Mouse (Mus musculus): Measurements from ENCODE around the gene Inka1. TPM values are rescaled to one million over a fixed set of nuclear protein-coding genes. Genes with fewer than 3 reads are reported as not detected.

The Inka1 gene
- polyA plus RNA-seq, 1 experiment from 2014 or later: 16.2 TPM

DNA sequence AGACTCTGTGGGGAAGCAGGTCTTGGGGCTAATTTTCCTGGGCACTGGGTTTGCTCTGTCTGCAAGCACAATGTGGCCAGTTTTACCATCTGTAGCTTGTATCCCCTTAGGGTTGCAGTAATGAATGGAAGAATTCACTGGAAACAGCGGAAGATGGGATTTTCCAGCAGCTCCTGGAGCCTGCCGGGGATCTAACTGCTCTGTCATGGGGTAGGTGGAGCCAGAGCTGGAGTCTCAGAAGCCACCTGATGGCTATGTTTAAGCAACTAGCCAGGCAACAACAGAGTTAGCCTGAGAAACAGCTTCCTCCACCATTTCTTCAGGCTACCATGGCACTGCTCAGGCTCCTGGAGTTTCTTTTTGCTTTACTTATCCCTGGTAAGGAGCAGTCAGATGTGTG lies 6.5 kb upstream of the Inka1 start, which contains the start of gene Cdhr4:
Gene Cdhr4 (plus strand): TSS at position 301 of the 400 bp plus-strand sequence.
- H3K27ac ChIP-seq (ENCODE audit: low read depth, low read length): no peak within 1 kb of the TSS
- ATAC-seq (no peak), DNase-seq (ENCODE audit: low spot score) (no peak)
- 61% methylated on average over 2 of the region's 2 CpGs for WGBS
- no peak within 1 kb of the TSS for H3K4me2 ChIP-seq (ENCODE audit: low read length)
- no peaks in the 10 kb centered on the region for H3K4me1 ChIP-seq (ENCODE audit: control insufficient read depth, insufficient read depth, low read length)
- no peak within 1 kb of the TSS for H3K9ac ChIP-seq (ENCODE audit: low read length)
- no peaks in the 10 kb centered on the region for H3K36me3 ChIP-seq (ENCODE audit: control insufficient read depth, insufficient read depth, low read length)
- no peaks in the 10 kb centered on the region for H3K27me3 ChIP-seq (replicated peaks; ENCODE audit: control insufficient read depth, insufficient read depth, low read length)
- no peak within 1 kb of the TSS for H3K4me3 ChIP-seq (ENCODE audit: low read depth, low read length)
- no peaks in the 10 kb centered on the region for H3K9me3 ChIP-seq (replicated peaks; ENCODE audit: control insufficient read depth, low read length)

DNA sequence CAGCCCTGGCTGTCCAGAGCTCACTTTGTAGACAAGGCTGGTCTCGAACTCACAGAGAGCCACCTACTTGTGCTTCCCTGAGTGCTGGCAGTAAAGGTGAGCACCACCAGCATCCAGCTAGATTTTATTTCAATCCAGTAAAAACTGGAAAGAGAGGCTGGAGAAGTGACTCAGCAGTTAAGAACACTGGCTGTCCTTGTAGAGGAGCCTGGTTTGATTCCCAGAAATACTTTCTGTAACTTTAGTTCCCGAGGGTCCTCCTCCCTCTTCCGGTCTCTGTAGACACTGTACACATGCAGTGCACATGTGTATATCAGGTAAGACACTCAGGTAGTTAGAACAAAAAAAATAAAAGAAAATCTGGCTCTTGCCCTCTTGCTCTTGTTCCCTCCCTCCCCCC lies 2.3 kb upstream of the Inka1 start:
- Histone ChIP-seq H3K4me2 (ENCODE audit: low read length) (no peak overlapping the region), H3K4me3 (ENCODE audit: low read depth, low read length) (no peak overlapping the region), H3K27ac (ENCODE audit: low read depth, low read length) (no peak overlapping the region), H3K4me1 (ENCODE audit: control insufficient read depth, insufficient read depth, low read length) (peaks cover 4% of the 10 kb centered on the region), H3K36me3 (ENCODE audit: control insufficient read depth, insufficient read depth, low read length) (no peaks in the 10 kb centered on the region), H3K9ac (ENCODE audit: low read length) (no peak overlapping the region), H3K9me3 (replicated peaks; ENCODE audit: control insufficient read depth, low read length) (no peaks in the 10 kb centered on the region), H3K27me3 (replicated peaks; ENCODE audit: control insufficient read depth, insufficient read depth, low read length) (no peaks in the 10 kb centered on the region)
- DNase-seq (ENCODE audit: low spot score) (no peak), ATAC-seq (no peak)
- WGBS: 81% methylated on average over 3 of the region's 3 CpGs

DNA sequence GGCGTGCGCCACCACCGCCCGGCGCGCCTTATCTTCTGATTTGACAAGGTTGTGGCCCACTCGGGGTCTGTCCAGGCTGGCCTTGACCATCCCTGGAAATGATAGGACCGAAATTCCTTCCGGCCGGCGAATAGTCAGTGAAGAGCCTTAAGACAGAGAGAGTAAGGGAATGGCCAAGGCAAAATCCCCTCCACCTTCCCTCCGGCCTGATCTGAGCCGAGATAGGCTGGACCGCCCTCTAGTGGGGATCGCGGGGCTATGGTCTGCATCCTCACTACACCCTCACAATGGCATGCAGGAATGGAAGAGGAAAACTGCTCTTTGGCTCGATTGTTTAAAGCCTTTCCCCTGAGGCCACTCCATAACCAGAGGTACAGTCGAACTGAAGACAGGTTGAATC lies 697 bp upstream of the Inka1 start:
- WGBS: 7% methylated on average over 18 of the region's 18 CpGs
- H3K9me3 ChIP-seq (replicated peaks; ENCODE audit: control insufficient read depth, low read length): no peaks in the 10 kb centered on the region
- DNase-seq (ENCODE audit: low spot score) (peak; percentile 83), ATAC-seq (peak; percentile 69)
- peak overlapping the region; percentile 49; the same call in 1 of the 2 replicates for H3K4me3 ChIP-seq (ENCODE audit: low read depth, low read length)
- H3K27me3 ChIP-seq (replicated peaks; ENCODE audit: control insufficient read depth, insufficient read depth, low read length): no peaks in the 10 kb centered on the region
- H3K4me1 ChIP-seq (ENCODE audit: control insufficient read depth, insufficient read depth, low read length): peaks cover 6% of the 10 kb centered on the region
- H3K27ac ChIP-seq (ENCODE audit: low read depth, low read length): no peak overlapping the region
- no peaks in the 10 kb centered on the region for H3K36me3 ChIP-seq (ENCODE audit: control insufficient read depth, insufficient read depth, low read length)
- H3K9ac ChIP-seq (ENCODE audit: low read length): no peak overlapping the region
- peak overlapping the region; percentile 84 for H3K4me2 ChIP-seq (ENCODE audit: low read length)

DNA sequence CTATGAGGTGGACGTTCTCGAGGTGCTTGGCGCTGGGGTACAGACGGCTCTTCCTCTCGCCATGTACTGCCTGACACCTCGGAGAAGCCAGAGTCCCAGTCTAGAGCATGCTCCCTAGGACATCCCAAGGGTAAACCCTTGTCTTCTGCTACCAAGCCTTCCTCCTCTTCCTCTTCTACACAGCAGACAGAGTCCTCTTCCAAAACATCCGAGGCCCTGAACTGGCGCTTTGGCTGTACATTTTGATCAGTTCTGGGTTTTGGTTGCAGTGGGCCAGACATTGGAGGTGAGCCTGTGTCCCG lies 974 bp downstream of the Inka1 start:
- DNase-seq (ENCODE audit: low spot score) (no peak), ATAC-seq (no peak)
- 75% methylated on average over 9 of the region's 9 CpGs for WGBS
- Histone ChIP-seq H3K4me2 (ENCODE audit: low read length) (peak overlapping the region; percentile 84), H3K27ac (ENCODE audit: low read depth, low read length) (no peak overlapping the region), H3K36me3 (ENCODE audit: control insufficient read depth, insufficient read depth, low read length) (no peaks in the 10 kb centered on the region), H3K9ac (ENCODE audit: low read length) (peak overlapping the region; percentile 56), H3K9me3 (replicated peaks; ENCODE audit: control insufficient read depth, low read length) (no peaks in the 10 kb centered on the region), H3K4me1 (ENCODE audit: control insufficient read depth, insufficient read depth, low read length) (peaks cover 6% of the 10 kb centered on the region), H3K4me3 (ENCODE audit: low read depth, low read length) (peak overlapping the region; percentile 49), H3K27me3 (replicated peaks; ENCODE audit: control insufficient read depth, insufficient read depth, low read length) (no peaks in the 10 kb centered on the region)

DNA sequence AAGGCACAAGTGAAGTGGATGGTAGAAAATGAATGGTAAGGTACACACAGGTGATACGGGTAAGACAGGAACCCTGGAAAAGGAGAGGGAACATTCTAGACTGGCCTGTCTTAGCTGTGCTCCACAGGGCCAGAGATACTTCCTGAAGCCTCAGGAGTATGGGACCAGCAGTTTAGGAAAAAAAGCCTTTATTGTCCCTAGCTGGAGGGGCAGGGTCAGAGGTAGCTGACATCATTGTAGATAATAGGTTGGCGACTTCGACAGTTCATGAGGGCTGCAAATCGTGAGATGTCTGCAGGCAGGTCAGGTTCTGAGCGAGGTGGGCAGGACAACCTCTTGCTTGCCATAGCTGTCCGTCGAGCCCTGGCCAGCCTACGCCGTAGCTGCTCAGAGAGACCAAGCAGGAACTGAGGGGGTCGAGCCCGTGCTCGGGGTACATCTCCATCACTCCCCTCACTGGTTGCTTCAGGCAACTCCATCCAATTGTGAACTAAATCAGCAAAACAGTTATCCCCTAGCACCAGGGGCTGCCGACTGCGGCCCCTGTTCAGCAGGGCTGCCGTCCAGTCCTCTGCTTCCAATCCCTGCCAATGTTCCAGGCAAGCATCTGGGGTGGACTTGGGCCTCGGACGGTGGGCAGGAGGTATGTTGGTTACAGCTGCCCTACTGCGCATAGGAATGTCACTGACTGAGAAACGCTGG lies 1.5 kb downstream of the Inka1 start:
- H3K4me3 ChIP-seq (ENCODE audit: low read depth, low read length): no peak overlapping the region
- no peak overlapping the region for H3K9ac ChIP-seq (ENCODE audit: low read length)
- ATAC-seq (no peak), DNase-seq (ENCODE audit: low spot score) (no peak)
- no peak overlapping the region for H3K27ac ChIP-seq (ENCODE audit: low read depth, low read length)
- H3K36me3 ChIP-seq (ENCODE audit: control insufficient read depth, insufficient read depth, low read length): no peaks in the 10 kb centered on the region
- no peaks in the 10 kb centered on the region for H3K27me3 ChIP-seq (replicated peaks; ENCODE audit: control insufficient read depth, insufficient read depth, low read length)
- no peaks in the 10 kb centered on the region for H3K9me3 ChIP-seq (replicated peaks; ENCODE audit: control insufficient read depth, low read length)
- 83% methylated on average over 19 of the region's 19 CpGs for WGBS
- H3K4me2 ChIP-seq (ENCODE audit: low read length): peak overlapping the region; percentile 84
- H3K4me1 ChIP-seq (ENCODE audit: control insufficient read depth, insufficient read depth, low read length): peaks cover 6% of the 10 kb centered on the region

DNA sequence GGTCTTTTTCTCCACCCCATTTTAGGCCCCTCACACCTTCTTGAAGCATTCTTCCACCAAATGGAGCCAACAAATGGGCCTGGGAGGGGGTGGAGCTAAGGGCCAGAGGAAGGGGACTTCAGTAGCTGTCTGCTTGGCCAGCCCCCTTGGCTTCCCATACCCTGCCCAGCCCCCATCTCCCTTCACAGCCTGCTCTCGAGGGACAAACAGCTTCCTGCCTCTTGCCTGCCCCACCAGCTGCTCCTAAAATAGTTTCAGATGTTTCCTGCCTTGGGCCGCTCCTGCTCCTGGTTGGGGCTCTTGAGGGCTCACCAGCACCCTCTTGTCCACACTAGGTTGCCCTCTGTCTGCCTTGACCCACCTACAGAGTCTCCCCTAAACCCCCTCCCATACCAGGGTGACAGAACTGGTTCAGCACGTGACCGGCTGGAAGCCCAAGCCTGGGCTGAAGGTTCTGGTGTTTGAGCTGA lies 2.2 kb downstream of the Inka1 start:
- peak; percentile 19 for DNase-seq (ENCODE audit: low spot score)
- no peak for ATAC-seq
- H3K9me3 ChIP-seq (replicated peaks; ENCODE audit: control insufficient read depth, low read length): no peaks in the 10 kb centered on the region

DNA sequence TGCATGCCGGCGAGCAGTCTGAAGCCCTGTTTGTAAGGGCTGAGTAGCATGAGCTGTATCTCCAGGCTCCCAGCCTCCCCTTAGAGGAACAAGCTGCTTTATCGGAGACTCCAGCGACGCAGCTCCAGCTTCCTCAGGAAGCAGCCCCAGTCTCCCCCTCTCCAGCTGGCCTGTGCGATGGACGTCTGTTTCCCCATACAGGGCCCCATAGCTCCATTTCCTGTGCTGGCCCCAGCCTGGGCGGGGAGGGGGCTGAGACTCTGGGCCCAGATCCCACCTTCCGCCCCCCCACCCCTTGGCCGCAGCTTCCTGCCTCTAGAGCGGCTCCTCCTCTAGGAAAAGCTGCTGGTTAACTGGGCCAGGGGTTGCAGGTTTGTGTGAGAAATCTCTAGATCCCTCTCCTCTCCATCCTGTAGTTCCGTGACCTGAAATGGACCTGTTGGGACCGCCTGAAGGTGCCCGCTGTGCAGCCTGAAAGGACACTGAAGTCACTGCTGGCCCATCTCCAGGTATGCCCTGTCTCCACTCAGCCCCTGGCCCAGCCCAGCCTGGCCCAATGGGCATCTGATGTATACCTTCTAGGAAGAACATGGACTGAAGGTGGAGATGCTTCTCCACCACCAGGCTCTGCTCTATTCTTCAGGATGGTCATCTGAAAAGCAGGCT lies 2.9 kb downstream of the Inka1 start, which contains the start of gene Gm20661:
Gene Gm20661 (plus strand): TSS at position 378 of the 666 bp plus-strand sequence.
- Histone ChIP-seq H3K27me3 (replicated peaks; ENCODE audit: control insufficient read depth, insufficient read depth, low read length) (no peaks in the 10 kb centered on the region), H3K36me3 (ENCODE audit: control insufficient read depth, insufficient read depth, low read length) (no peaks in the 10 kb centered on the region), H3K9ac (ENCODE audit: low read length) (peak within 1 kb of the TSS; percentile 33; the same call in 1 of the 2 replicates), H3K27ac (ENCODE audit: low read depth, low read length) (peak within 1 kb of the TSS; percentile 55), H3K9me3 (replicated peaks; ENCODE audit: control insufficient read depth, low read length) (no peaks in the 10 kb centered on the region), H3K4me3 (ENCODE audit: low read depth, low read length) (no peak within 1 kb of the TSS), H3K4me1 (ENCODE audit: control insufficient read depth, insufficient read depth, low read length) (peaks cover 6% of the 10 kb centered on the region), H3K4me2 (ENCODE audit: low read length) (peak within 1 kb of the TSS; percentile 1; the same call in 1 of the 2 replicates)
- DNase-seq (ENCODE audit: low spot score) (peak; percentile 45), ATAC-seq (no peak)
- WGBS: 60% methylated on average over 14 of the region's 14 CpGs

More for the DNA sequence above, 2.2 kb downstream of the Inka1 start:
- H3K4me1 ChIP-seq (ENCODE audit: control insufficient read depth, insufficient read depth, low read length): peaks cover 6% of the 10 kb centered on the region
- no peak overlapping the region for H3K9ac ChIP-seq (ENCODE audit: low read length)
- no peak overlapping the region for H3K4me3 ChIP-seq (ENCODE audit: low read depth, low read length)
- H3K36me3 ChIP-seq (ENCODE audit: control insufficient read depth, insufficient read depth, low read length): no peaks in the 10 kb centered on the region
- peak overlapping the region; percentile 1; the same call in 1 of the 2 replicates for H3K4me2 ChIP-seq (ENCODE audit: low read length)
- H3K27ac ChIP-seq (ENCODE audit: low read depth, low read length): peak overlapping the region; percentile 55; the same call in 1 of the 2 replicates
- WGBS: 51% methylated on average over 4 of the region's 4 CpGs
- no peaks in the 10 kb centered on the region for H3K27me3 ChIP-seq (replicated peaks; ENCODE audit: control insufficient read depth, insufficient read depth, low read length)

DNA sequence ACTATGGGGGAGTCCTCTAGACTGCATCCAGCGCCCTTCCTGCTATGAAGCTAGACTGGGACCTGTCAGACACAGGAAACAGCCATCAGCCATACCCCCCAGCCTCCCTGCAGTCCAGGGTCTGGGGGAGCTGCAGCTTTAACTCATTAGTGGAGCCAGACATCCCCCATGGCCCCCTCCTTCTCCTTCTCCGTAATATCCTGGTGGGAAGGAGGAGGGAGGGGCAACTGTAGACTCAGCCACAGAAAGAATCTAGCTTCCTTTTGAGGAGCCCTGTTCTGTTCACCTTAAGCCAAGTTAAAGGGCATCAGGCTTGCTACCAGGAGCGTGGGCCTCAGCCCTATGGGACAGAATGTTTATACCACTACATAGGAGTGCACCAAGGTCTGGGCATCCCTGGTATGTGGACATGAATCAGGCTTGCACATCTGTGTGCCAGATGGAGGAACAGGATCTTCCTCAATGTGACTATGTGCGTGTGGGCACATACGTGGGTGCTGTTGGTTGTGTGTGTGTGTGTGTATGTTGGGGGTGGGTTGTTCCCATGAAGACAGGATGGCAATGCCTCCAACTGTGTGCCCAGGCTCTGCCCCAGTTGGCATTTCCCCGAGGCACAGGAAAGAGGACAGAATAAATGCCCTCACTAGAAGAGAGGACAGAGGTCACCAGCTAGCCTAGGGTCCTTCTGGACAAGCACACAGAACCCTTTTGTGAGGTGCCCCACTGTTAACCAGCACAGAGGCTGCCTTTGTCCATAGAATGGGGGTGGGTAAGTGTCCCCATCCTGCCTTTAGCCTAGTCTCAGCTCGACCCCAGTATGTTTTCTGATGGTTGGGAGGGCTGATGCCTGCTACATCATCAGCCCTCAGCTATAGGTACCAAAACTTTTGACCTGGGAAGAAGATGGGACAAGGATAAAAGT lies 3.7 kb downstream of the Inka1 start:
- Histone ChIP-seq H3K27me3 (replicated peaks; ENCODE audit: control insufficient read depth, insufficient read depth, low read length) (no peaks in the 10 kb centered on the region), H3K36me3 (ENCODE audit: control insufficient read depth, insufficient read depth, low read length) (no peaks in the 10 kb centered on the region), H3K4me3 (ENCODE audit: low read depth, low read length) (no peak overlapping the region), H3K4me2 (ENCODE audit: low read length) (peak overlapping the region; percentile 1; the same call in 1 of the 2 replicates), H3K9ac (ENCODE audit: low read length) (0 out of 2 replicates have a peak overlapping the region, but pooled peaks have one; percentile 5), H3K4me1 (ENCODE audit: control insufficient read depth, insufficient read depth, low read length) (peaks cover 6% of the 10 kb centered on the region), H3K27ac (ENCODE audit: low read depth, low read length) (peak overlapping the region; percentile 46), H3K9me3 (replicated peaks; ENCODE audit: control insufficient read depth, low read length) (no peaks in the 10 kb centered on the region)
- ATAC-seq (no peak), DNase-seq (ENCODE audit: low spot score) (no peak)
- 55% methylated on average over 7 of the region's 7 CpGs for WGBS

All from forebrain, embryonic 14.5 days (tissue).